Mouse (Mus musculus) forebrain, embryonic 12.5 days (tissue): Measurements from ENCODE around the gene Efcab5. TPM values are rescaled to one million over a fixed set of nuclear protein-coding genes. Genes with fewer than 3 reads are reported as not detected.
"Not testable (repeated sequence)": the region's sequence is repeated elsewhere in the genome, so short reads cannot be mapped to it uniquely, and the experiment has no call there.

Source experiments
- ATAC-seq: fragments of 200-750 bp; cut with Nextera tagmentation; 2 replicates; pipeline ENCODE4 v1.8.0; 2017; ENCODE audit warnings: moderate TSS enrichment; ENCODE audit not compliant: low FRiP score
- H3K27ac ChIP-seq: fragments of 300-500 bp; sonication (generic); 2 replicates; pipeline ENCODE4 v1.5.1; 2016; ENCODE audit warnings: mild to moderate bottlenecking
- H3K27me3 ChIP-seq: fragments of 300-500 bp; sonication (generic); 2 replicates; pipeline ENCODE4 v1.6.1; 2016; ENCODE audit warnings: mild to moderate bottlenecking
- H3K36me3 ChIP-seq: fragments of 300-500 bp; sonication (generic); replicated peaks from 2 replicates; pipeline ENCODE4 v1.6.1; 2016; ENCODE audit warnings: mild to moderate bottlenecking
- H3K4me1 ChIP-seq: fragments of 300-500 bp; sonication (generic); 2 replicates; pipeline ENCODE4 v1.6.1; 2016
- H3K4me2 ChIP-seq: fragments of 300-500 bp; sonication (generic); 2 replicates; pipeline ENCODE4 v1.6.1; 2016; ENCODE audit warnings: mild to moderate bottlenecking, moderate library complexity
- H3K4me3 ChIP-seq: fragments of 300-500 bp; sonication (generic); replicated peaks from 2 replicates; pipeline ENCODE4 v1.5.1; 2016; ENCODE audit warnings: mild to moderate bottlenecking
- H3K9ac ChIP-seq: fragments of 300-500 bp; sonication (generic); 2 replicates; pipeline ENCODE4 v1.6.1; 2016; ENCODE audit warnings: mild to moderate bottlenecking
- H3K9me3 ChIP-seq: fragments of 300-500 bp; sonication (generic); 2 replicates; pipeline ENCODE4 v1.6.1; 2016
- WGBS: fragments of 180-500 bp; shearing (Covaris S2); methylation state at CpG from one replicate; pipeline ENCODE4 v1.1.7; 2016; 5-methylcytosine and 5-hydroxymethylcytosine counted together
- polyA plus RNA-seq: library from polyadenylated mRNA; unstranded; fragments of >200 nt; fragmentation: Nextera tagmentation; extraction: Ambion mirVana; gene quantifications from 2 replicates; pipeline ENCODE4 v1.2.1, GENCODE M21; 2016

Gene Efcab5
- polyA plus RNA-seq, 1 experiment from 2014 or later = 0.46 TPM

GRCm38 (mm10) chr11:77084001-77084682 lies 104.6 kb downstream of the Efcab5 start:
- H3K9ac ChIP-seq = no peak overlapping the region
- H3K9me3 ChIP-seq = no peaks in the 10 kb centered on the region
- no peaks in the 10 kb centered on the region for H3K4me1 ChIP-seq
- H3K27ac ChIP-seq = no peak overlapping the region
- no peaks in the 10 kb centered on the region for H3K36me3 ChIP-seq
- H3K4me2 ChIP-seq = no peak overlapping the region
- no peak for ATAC-seq
- H3K4me3 ChIP-seq = no peak overlapping the region
- 73% methylated on average over 5 of the region's 5 CpGs for WGBS
- peaks cover 23% of the 10 kb centered on the region for H3K27me3 ChIP-seq

GRCm38 (mm10) chr11:77079361-77079760 lies 109.4 kb downstream of the Efcab5 start:
- peaks cover 8% of the 10 kb centered on the region for H3K4me1 ChIP-seq
- H3K9ac ChIP-seq = no peak overlapping the region
- no peak overlapping the region for H3K4me2 ChIP-seq
- H3K27me3 ChIP-seq = peaks cover 23% of the 10 kb centered on the region
- H3K9me3 ChIP-seq = no peaks in the 10 kb centered on the region
- H3K36me3 ChIP-seq = peaks cover 19% of the 10 kb centered on the region
- 97% methylated on average over 1 of the region's 1 CpGs for WGBS
- H3K4me3 ChIP-seq = no peak overlapping the region
- no peak overlapping the region for H3K27ac ChIP-seq
- ATAC-seq = no peak

- ATAC-seq = peak; percentile 99
- H3K4me3 ChIP-seq = peak within 1 kb of the TSS; percentile 79
- peak within 1 kb of the TSS; percentile 88 for H3K9ac ChIP-seq
- peaks cover 8% of the 10 kb centered on the region for H3K4me1 ChIP-seq
- peak within 1 kb of the TSS; percentile 89 for H3K27ac ChIP-seq
- peaks cover 19% of the 10 kb centered on the region for H3K27me3 ChIP-seq
- H3K4me2 ChIP-seq = peak within 1 kb of the TSS; percentile 75
- no peaks in the 10 kb centered on the region for H3K9me3 ChIP-seq
- 4% methylated on average over 48 of the region's 48 CpGs for WGBS
- peaks cover 25% of the 10 kb centered on the region for H3K36me3 ChIP-seq
Observed at GRCm38 (mm10) chr11:77078273-77079134, 110.3 kb downstream of the Efcab5 start, which contains the start of gene Nsrp1. TSS of gene Nsrp1 (minus strand) at chr11:77078435.

GRCm38 (mm10) chr11:77077792-77078191 lies 111.0 kb downstream of the Efcab5 start:
- 2% methylated on average over 16 of the region's 16 CpGs for WGBS
- ATAC-seq = no peak
- Histone ChIP-seq H3K27ac (peak overlapping the region; percentile 89), H3K27me3 (peaks cover 19% of the 10 kb centered on the region), H3K36me3 (peaks cover 30% of the 10 kb centered on the region), H3K9me3 (no peaks in the 10 kb centered on the region), H3K9ac (peak overlapping the region; percentile 88), H3K4me1 (peaks cover 8% of the 10 kb centered on the region), H3K4me3 (peak overlapping the region; percentile 79), H3K4me2 (peak overlapping the region; percentile 75)

- H3K4me1 ChIP-seq, ATAC-seq, H3K9me3 ChIP-seq, H3K27ac ChIP-seq: not testable (repeated sequence)
- peak overlapping the region; percentile 88 for H3K9ac ChIP-seq
- H3K4me2 ChIP-seq = peak overlapping the region; percentile 75
- H3K36me3 ChIP-seq = peaks cover 31% of the 10 kb centered on the region
- peak overlapping the region; percentile 79 for H3K4me3 ChIP-seq
- peaks cover 19% of the 10 kb centered on the region for H3K27me3 ChIP-seq
- 60% methylated on average over 4 of the region's 4 CpGs for WGBS
Observed at GRCm38 (mm10) chr11:77077331-77077730, 111.4 kb downstream of the Efcab5 start.

GRCm38 (mm10) chr11:77070721-77071120 lies 118.0 kb downstream of the Efcab5 start:
- H3K9me3 ChIP-seq = no peaks in the 10 kb centered on the region
- ATAC-seq = no peak
- H3K4me2 ChIP-seq = no peak overlapping the region
- no peaks in the 10 kb centered on the region for H3K27me3 ChIP-seq
- H3K4me3 ChIP-seq = no peak overlapping the region
- WGBS = 80% methylated on average over 4 of the region's 4 CpGs
- H3K36me3 ChIP-seq = peaks cover 37% of the 10 kb centered on the region
- H3K27ac ChIP-seq = no peak overlapping the region
- H3K9ac ChIP-seq = no peak overlapping the region
- H3K4me1 ChIP-seq = no peaks in the 10 kb centered on the region

- H3K27ac ChIP-seq = no peak overlapping the region
- ATAC-seq = no peak
- no peaks in the 10 kb centered on the region for H3K27me3 ChIP-seq
- H3K9ac ChIP-seq = no peak overlapping the region
- 97% methylated on average over 4 of the region's 4 CpGs for WGBS
- H3K4me2 ChIP-seq = no peak overlapping the region
- H3K9me3 ChIP-seq = no peaks in the 10 kb centered on the region
- H3K36me3 ChIP-seq = peaks cover 19% of the 10 kb centered on the region
- no peaks in the 10 kb centered on the region for H3K4me1 ChIP-seq
- no peak overlapping the region for H3K4me3 ChIP-seq
Observed at GRCm38 (mm10) chr11:77068825-77069224, 119.9 kb downstream of the Efcab5 start.

GRCm38 (mm10) chr11:77063406-77063805 lies 125.4 kb downstream of the Efcab5 start:
- no peak overlapping the region for H3K4me3 ChIP-seq
- 96% methylated on average over 2 of the region's 2 CpGs for WGBS

GRCm38 (mm10) chr11:77061951-77062350 lies 126.8 kb downstream of the Efcab5 start:
- no peak overlapping the region for H3K4me2 ChIP-seq
- 0 out of 2 replicates have a peak, but pooled peaks cover 5% of the 10 kb centered on the region for H3K36me3 ChIP-seq
- no peaks in the 10 kb centered on the region for H3K27me3 ChIP-seq
- WGBS = 80% methylated on average over 5 of the region's 5 CpGs
- H3K27ac ChIP-seq = no peak overlapping the region
- no peaks in the 10 kb centered on the region for H3K9me3 ChIP-seq
- no peak overlapping the region for H3K4me3 ChIP-seq
- no peaks in the 10 kb centered on the region for H3K4me1 ChIP-seq
- H3K9ac ChIP-seq = no peak overlapping the region
- no peak for ATAC-seq

More at GRCm38 (mm10) chr11:77063406-77063805, 125.4 kb downstream of the Efcab5 start:
- Histone ChIP-seq H3K9me3 (no peaks in the 10 kb centered on the region), H3K36me3 (0 out of 2 replicates have a peak, but pooled peaks cover 5% of the 10 kb centered on the region), H3K4me1 (no peaks in the 10 kb centered on the region), H3K4me2 (no peak overlapping the region), H3K27ac (no peak overlapping the region), H3K9ac (no peak overlapping the region), H3K27me3 (no peaks in the 10 kb centered on the region)
- no peak for ATAC-seq

- Histone ChIP-seq H3K27me3 (no peaks in the 10 kb centered on the region), H3K4me1 (0 out of 2 replicates have a peak, but pooled peaks cover 3% of the 10 kb centered on the region), H3K36me3 (peaks cover 23% of the 10 kb centered on the region), H3K4me2 (no peak overlapping the region), H3K4me3 (no peak overlapping the region), H3K9me3 (no peaks in the 10 kb centered on the region), H3K9ac (no peak overlapping the region), H3K27ac (no peak overlapping the region)
- 68% methylated on average over 2 of the region's 2 CpGs for WGBS
- no peak for ATAC-seq
Observed at GRCm38 (mm10) chr11:77042816-77043215, 146.0 kb downstream of the Efcab5 start.

GRCm38 (mm10) chr11:77041891-77042290 lies 146.9 kb downstream of the Efcab5 start:
- H3K27me3 ChIP-seq = no peaks in the 10 kb centered on the region
- no peak overlapping the region for H3K4me2 ChIP-seq
- ATAC-seq = no peak
- H3K27ac ChIP-seq = no peak overlapping the region
- H3K4me1 ChIP-seq = 0 out of 2 replicates have a peak, but pooled peaks cover 3% of the 10 kb centered on the region
- no peak overlapping the region for H3K4me3 ChIP-seq
- H3K9me3 ChIP-seq = no peaks in the 10 kb centered on the region
- H3K36me3 ChIP-seq = peaks cover 18% of the 10 kb centered on the region
- H3K9ac ChIP-seq = no peak overlapping the region
- WGBS = 86% methylated on average over 4 of the region's 4 CpGs
